Mouse (Mus musculus): ENCODE data around the gene Ndufaf2.

DNA sequence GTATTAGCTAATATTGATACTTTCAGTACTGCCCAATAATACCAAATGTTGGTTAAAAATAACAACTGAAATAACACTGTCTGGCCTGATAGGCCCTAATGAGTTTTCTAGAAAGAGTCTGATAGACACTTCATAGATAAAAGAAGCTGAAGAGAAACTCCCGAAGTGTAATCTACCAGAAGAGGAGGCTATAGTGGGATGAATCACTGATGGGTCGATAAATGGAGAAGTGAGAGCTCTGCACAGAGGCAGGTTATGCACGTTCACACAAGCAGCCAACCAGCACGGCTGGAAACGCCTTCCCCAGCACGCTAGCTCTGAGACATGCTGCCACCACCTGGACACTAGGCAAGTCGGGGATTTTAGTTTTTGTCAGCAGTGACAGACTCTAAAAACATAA is 117.1 kb downstream of the Ndufaf2 start:
- TF ChIP-seq POLR2A (IDR thresholded peaks at IDR 0.05; ENCODE audit: borderline replicate concordance, low read depth, low read length) (no peak), CTCF (IDR thresholded peaks at IDR 0.05; ENCODE audit: low read depth, low read length) (peak; percentile 40; the same call in 1 of the 2 replicates)

Data from bone marrow macrophage, adult 2 months (primary cell).